Mouse (Mus musculus) limb, embryonic 14.5 days (tissue): Measurements from ENCODE around the gene Insig2. TPM values are rescaled to one million over a fixed set of nuclear protein-coding genes. Genes with fewer than 3 reads are reported as not detected.

ENCODE experiments used
- ATAC-seq: fragments of 200-750 bp; cut with Nextera tagmentation; 2 replicates; pipeline ENCODE4 v1.8.0; 2017; ENCODE audit warnings: low read depth, moderate number of reproducible peaks, moderate TSS enrichment; ENCODE audit not compliant: low FRiP score
- DNase-seq: peaks from one replicate; pipeline ENCODE4 v3.0.0-alpha.2; 2015; ENCODE audit warnings: low spot score
- H3K27ac ChIP-seq: fragments of 300-500 bp; sonication (generic); replicated peaks from 2 replicates; pipeline ENCODE4 v1.5.1; 2014; ENCODE audit warnings: low read depth, mild to moderate bottlenecking, low read length, moderate library complexity, mixed read lengths
- H3K27me3 ChIP-seq: fragments of 300-500 bp; sonication (generic); 2 replicates; pipeline ENCODE4 v1.6.1; 2014; ENCODE audit warnings: low read length, mixed read lengths; ENCODE audit not compliant: control insufficient read depth, insufficient read depth
- H3K36me3 ChIP-seq: fragments of 300-500 bp; sonication (generic); 2 replicates; pipeline ENCODE4 v1.6.1; 2014; ENCODE audit warnings: mild to moderate bottlenecking, low read length, moderate library complexity, mixed read lengths; ENCODE audit not compliant: control insufficient read depth, insufficient read depth
- H3K4me1 ChIP-seq: fragments of 300-500 bp; sonication (generic); 2 replicates; pipeline ENCODE4 v1.6.1; 2014; ENCODE audit warnings: antibody characterized with exemption, low read length, mixed read lengths; ENCODE audit not compliant: control insufficient read depth, insufficient read depth
- H3K4me2 ChIP-seq: fragments of 300-500 bp; sonication (generic); replicated peaks from 2 replicates; pipeline ENCODE4 v1.6.1; 2014; ENCODE audit warnings: low read depth, mild to moderate bottlenecking, low read length, moderate library complexity; ENCODE audit not compliant: severe bottlenecking
- H3K4me3 ChIP-seq: fragments of 300-500 bp; sonication (generic); replicated peaks from 2 replicates; pipeline ENCODE4 v1.5.1; 2014; ENCODE audit warnings: low read length
- H3K9ac ChIP-seq: fragments of 300-500 bp; sonication (generic); 2 replicates; pipeline ENCODE4 v1.6.1; 2014; ENCODE audit warnings: mild to moderate bottlenecking, low read depth, low read length, moderate library complexity; ENCODE audit not compliant: severe bottlenecking
- H3K9me3 ChIP-seq: fragments of 300-500 bp; sonication (generic); 2 replicates; pipeline ENCODE4 v1.6.1; 2016; ENCODE audit warnings: low read length; ENCODE audit not compliant: control insufficient read depth
- POLR2A ChIP-seq: fragments of 200-500 bp; IDR thresholded peaks from 2 replicates; pipeline ENCODE4 v1.8.0; 2012; ENCODE audit warnings: inconsistent platforms, mild to moderate bottlenecking, moderate library complexity, borderline replicate concordance; ENCODE audit not compliant: insufficient read depth, insufficient read length; ENCODE audit errors: extremely low read depth
- WGBS: fragments of 180-500 bp; shearing (Covaris S2); extraction: QIAGEN DNeasy Blood & Tissue Kit; methylation state at CpG from one replicate; pipeline ENCODE4 v1.1.7; 2014; 5-methylcytosine and 5-hydroxymethylcytosine counted together
- polyA plus RNA-seq, 2 experiments: library from polyadenylated mRNA; depleted of rRNA in 1 of 2; stranded (reverse) in 1 of 2; unstranded in 1 of 2; fragments of >200 nt; fragmentation: Nextera tagmentation in 1 of 2; extraction: Ambion mirVana in 1 of 2; gene quantifications; 2 replicates each; pipeline versions ENCODE4 v1.2.1 to v1.2.3; 2012 to 2014

Insig2 gene
- polyA plus RNA-seq, 2 experiments, result 22.6 to 27.3 TPM

- DNase-seq, result no peak
- Histone ChIP-seq H3K27ac (no peak overlapping the region), H3K4me1 (peaks cover 10% of the 10 kb centered on the region), H3K9ac (peak overlapping the region; percentile 77), H3K9me3 (no peaks in the 10 kb centered on the region), H3K4me2 (peak overlapping the region; percentile 66), H3K36me3 (no peaks in the 10 kb centered on the region), H3K4me3 (peak overlapping the region; percentile 80), H3K27me3 (no peaks in the 10 kb centered on the region)
- ATAC-seq, result no peak
- 32% methylated on average over 18 of the region's 18 CpGs for WGBS
- TF ChIP-seq POLR2A, result no peak
Measured at GRCm38 (mm10) chr1:121326591-121327343, 5.6 kb downstream of the Insig2 start.

GRCm38 (mm10) chr1:121323501-121323900 is 8.9 kb downstream of the Insig2 start:
- WGBS, result 87% methylated on average over 4 of the region's 4 CpGs

GRCm38 (mm10) chr1:121314766-121315428 is 17.5 kb downstream of the Insig2 start:
- H3K9me3 ChIP-seq, result no peaks in the 10 kb centered on the region
- no peak for DNase-seq

More at GRCm38 (mm10) chr1:121323501-121323900, 8.9 kb downstream of the Insig2 start:
- Histone ChIP-seq H3K4me2 (no peak overlapping the region), H3K27ac (no peak overlapping the region), H3K36me3 (peaks cover 5% of the 10 kb centered on the region), H3K9me3 (no peaks in the 10 kb centered on the region), H3K4me1 (peaks cover 8% of the 10 kb centered on the region), H3K9ac (no peak overlapping the region), H3K4me3 (no peak overlapping the region), H3K27me3 (no peaks in the 10 kb centered on the region)
- no peak for TF ChIP-seq POLR2A
- DNase-seq, result no peak
- ATAC-seq, result no peak

GRCm38 (mm10) chr1:121313181-121313580 is 19.2 kb downstream of the Insig2 start:
- Histone ChIP-seq H3K27me3 (no peaks in the 10 kb centered on the region), H3K4me3 (no peak overlapping the region), H3K36me3 (peaks cover 32% of the 10 kb centered on the region), H3K4me2 (no peak overlapping the region), H3K9me3 (no peaks in the 10 kb centered on the region), H3K4me1 (no peaks in the 10 kb centered on the region), H3K27ac (no peak overlapping the region), H3K9ac (no peak overlapping the region)
- 92% methylated on average over 1 of the region's 1 CpGs for WGBS
- no peak for TF ChIP-seq POLR2A
- ATAC-seq (no peak), DNase-seq (no peak)

More at GRCm38 (mm10) chr1:121314766-121315428, 17.5 kb downstream of the Insig2 start:
- WGBS, result 80% methylated on average over 3 of the region's 3 CpGs
- no peaks in the 10 kb centered on the region for H3K4me1 ChIP-seq
- H3K9ac ChIP-seq, result no peak overlapping the region
- no peaks in the 10 kb centered on the region for H3K27me3 ChIP-seq
- no peak for TF ChIP-seq POLR2A
- H3K4me2 ChIP-seq, result no peak overlapping the region
- H3K4me3 ChIP-seq, result no peak overlapping the region
- no peak overlapping the region for H3K27ac ChIP-seq
- H3K36me3 ChIP-seq, result peaks cover 33% of the 10 kb centered on the region
- no peak for ATAC-seq

GRCm38 (mm10) chr1:121312326-121312725 is 20.1 kb downstream of the Insig2 start:
- no peak overlapping the region for H3K4me2 ChIP-seq
- no peaks in the 10 kb centered on the region for H3K4me1 ChIP-seq
- no peak overlapping the region for H3K9ac ChIP-seq
- no peak for TF ChIP-seq POLR2A
- DNase-seq, result no peak
- H3K4me3 ChIP-seq, result no peak overlapping the region
- 78% methylated on average over 4 of the region's 4 CpGs for WGBS
- H3K27me3 ChIP-seq, result no peaks in the 10 kb centered on the region
- ATAC-seq, result no peak
- H3K36me3 ChIP-seq, result peaks cover 31% of the 10 kb centered on the region
- no peak overlapping the region for H3K27ac ChIP-seq
- no peaks in the 10 kb centered on the region for H3K9me3 ChIP-seq
